Mouse (Mus musculus) left cerebral cortex, postnatal 14 days (tissue): ENCODE results near the gene Plekhg6. TPM values are rescaled to one million over a fixed set of nuclear protein-coding genes. Genes with fewer than 3 reads are reported as not detected.
A peak's percentile ranks its signal among the peaks of the same experiment; 100 is the strongest.

Source experiments
- DNase-seq, 2 experiments: peaks; one replicate each; pipeline ENCODE4 v3.0.0; 2021 to 2022; ENCODE audit warnings: low spot score in 2 of 2, mixed read lengths in 1 of 2
- intact Hi-C: fragments of 180-260 bp; cut with DNase I; formaldehyde crosslinking; loops from one replicate; pipeline ENCODE4 v1.15.1; 2025
- total RNA-seq, 2 experiments: library from RNA; stranded (reverse); gene quantifications; 2 replicates each; pipeline ENCODE4 v1.2.3; 2021

The Plekhg6 gene
- total RNA-seq, 2 experiments from 2014 or later = 0.13 to 0.30 TPM

- DNase-seq = no peak
- intact Hi-C loops = no loop called here
Observed at GRCm38 (mm10) chr6:125340244-125340643, 40.3 kb downstream of the Plekhg6 start.

GRCm38 (mm10) chr6:125338791-125339660, 41.6 kb downstream of the Plekhg6 start:
- intact Hi-C loops = no loop called here
- DNase-seq = no peak

GRCm38 (mm10) chr6:125334356-125334755, 46.2 kb downstream of the Plekhg6 start:
- intact Hi-C loops = no loop called here
- DNase-seq = no peak

GRCm38 (mm10) chr6:125333112-125333899, 47.3 kb downstream of the Plekhg6 start:
- intact Hi-C loops = no loop called here
- no peak for DNase-seq

- peak; percentile 66 to 68 for DNase-seq
- intact Hi-C loops = no loop called here
Observed at GRCm38 (mm10) chr6:125330626-125331326, 49.8 kb downstream of the Plekhg6 start.

GRCm38 (mm10) chr6:125328243-125328642, 52.4 kb downstream of the Plekhg6 start:
- intact Hi-C loops = loop anchor here (5.0 kb wide), 1 partner anchor 34 kb away; no protein-coding TSS in a partner anchor
- DNase-seq = no peak

- intact Hi-C loops = loop anchor here (5.0 kb wide), 1 partner anchor 37 kb away; no protein-coding TSS in a partner anchor
- DNase-seq = no peak
Observed at GRCm38 (mm10) chr6:125325337-125325736, 55.3 kb downstream of the Plekhg6 start.

- intact Hi-C loops = no loop called here
- no peak for DNase-seq
Observed at GRCm38 (mm10) chr6:125323547-125323946, 57.0 kb downstream of the Plekhg6 start.

GRCm38 (mm10) chr6:125322794-125323193, 57.8 kb downstream of the Plekhg6 start:
- intact Hi-C loops = no loop called here
- peak; percentile 24 to 33 for DNase-seq

- no peak for DNase-seq
- intact Hi-C loops = no loop called here
Observed at GRCm38 (mm10) chr6:125321114-125321855, 59.3 kb downstream of the Plekhg6 start.

GRCm38 (mm10) chr6:125320323-125320722, 60.3 kb downstream of the Plekhg6 start, which contains the start of gene Scnn1a:
Scnn1a (plus strand) TSS chr6:125320659.
- intact Hi-C loops = no loop called here
- DNase-seq = no peak

GRCm38 (mm10) chr6:125319919-125320296, 60.7 kb downstream of the Plekhg6 start:
- DNase-seq = no peak
- intact Hi-C loops = no loop called here

GRCm38 (mm10) chr6:125318981-125319918, 61.3 kb downstream of the Plekhg6 start:
- DNase-seq = no peak
- intact Hi-C loops = no loop called here

- no peak for DNase-seq
- intact Hi-C loops = no loop called here
Observed at GRCm38 (mm10) chr6:125317077-125317476, 63.5 kb downstream of the Plekhg6 start.

GRCm38 (mm10) chr6:125314746-125315145, 65.8 kb downstream of the Plekhg6 start:
- intact Hi-C loops = no loop called here
- DNase-seq = no peak

GRCm38 (mm10) chr6:125314231-125314563, 66.4 kb downstream of the Plekhg6 start:
- DNase-seq = no peak
- intact Hi-C loops = no loop called here

GRCm38 (mm10) chr6:125313546-125314230, 66.9 kb downstream of the Plekhg6 start, which contains the start of gene Ltbr:
Ltbr (minus strand) TSS chr6:125313885.
- intact Hi-C loops = no loop called here
- peak; percentile 29 to 38 for DNase-seq
